Mouse (Mus musculus) CD4-positive, CD25-positive, alpha-beta regulatory T cell, adult 2 months (primary cell): ENCODE data around the gene Rnft1.

Source experiments
- DNase-seq: peaks from one replicate; pipeline ENCODE4 v3.0.0-alpha.2; 2012; ENCODE audit warnings: low read depth, low spot score

The Rnft1 gene

DNA sequence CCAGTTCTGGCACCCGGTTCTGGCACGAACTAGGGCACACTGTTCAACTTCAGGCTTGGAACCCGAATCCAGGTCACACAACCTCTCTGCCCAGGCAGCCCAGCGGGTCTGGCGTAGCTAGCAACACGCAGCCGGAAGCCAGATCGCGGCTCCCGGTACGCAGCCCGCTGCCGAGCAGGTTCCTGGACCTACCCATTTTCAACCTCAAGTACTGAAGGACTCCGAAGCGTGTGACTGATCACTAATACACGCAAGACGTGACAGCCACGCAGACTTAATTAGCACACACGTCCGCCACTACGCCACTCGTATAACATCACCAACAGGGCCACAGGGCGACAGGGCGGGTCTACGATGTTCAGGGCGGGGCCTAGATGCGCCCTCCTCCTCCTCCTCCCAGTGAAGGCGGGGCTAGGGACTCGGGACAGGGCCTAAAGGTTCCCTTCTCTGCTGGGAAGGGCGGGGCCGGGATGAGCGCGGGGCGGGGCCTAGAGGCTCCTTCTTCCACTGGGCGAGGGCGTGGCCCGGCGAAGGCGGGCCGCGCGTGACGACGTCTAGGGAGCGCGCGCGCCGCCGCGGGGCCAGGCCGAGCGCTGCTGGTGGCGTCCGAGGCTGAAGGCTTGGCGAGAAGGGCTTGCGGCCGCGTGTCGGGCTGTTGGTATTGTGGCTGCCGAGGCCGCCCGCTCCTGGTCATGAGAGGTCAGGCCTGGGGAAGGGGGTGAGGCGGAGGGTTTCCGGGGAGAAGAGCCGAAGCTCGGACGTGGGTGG is at the start of gene Rnft1:
TSS of gene Rnft1 (plus strand) at position 557 of the 768 bp plus-strand sequence.
- DNase-seq = peak; percentile 99

DNA sequence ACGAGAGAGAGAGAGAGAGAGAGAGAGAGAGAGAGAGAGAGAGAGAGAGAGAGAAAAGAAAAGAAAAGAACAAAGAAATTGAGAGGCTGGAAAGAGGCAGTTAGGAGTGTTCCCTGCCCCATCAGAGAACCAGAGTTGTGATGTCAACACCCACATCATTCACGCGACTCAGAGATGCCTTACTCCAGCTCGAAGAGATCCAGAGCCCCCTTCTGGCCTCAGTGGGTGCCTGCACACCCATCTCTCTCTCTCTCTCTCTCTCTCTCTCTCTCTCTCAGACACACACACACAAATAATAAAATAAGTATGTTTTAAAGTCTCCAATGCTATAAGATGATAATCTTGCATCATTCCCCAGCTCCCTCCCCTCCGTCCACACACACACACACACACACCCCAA is 47.6 kb upstream of the Rnft1 start:
- DNase-seq = peak; percentile 69

DNA sequence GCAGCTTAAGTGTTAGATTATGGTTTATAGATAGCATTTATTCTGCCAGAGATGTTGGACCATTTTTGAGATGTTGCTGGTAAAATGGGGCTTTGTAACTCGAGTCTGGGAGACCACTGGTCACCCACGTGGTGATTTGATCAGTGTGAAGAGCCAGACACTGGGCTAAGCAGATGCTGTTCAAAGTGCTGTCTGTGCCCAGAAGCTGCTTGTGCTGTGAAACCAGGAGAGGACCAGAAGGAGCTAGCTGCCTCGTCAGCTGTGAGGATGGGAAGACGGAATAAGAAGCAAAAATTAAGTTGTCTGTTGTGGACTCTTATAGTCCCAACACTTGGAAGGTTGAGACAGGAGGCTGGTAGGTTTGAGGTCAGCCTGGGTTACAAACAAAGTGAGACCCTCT is 46.2 kb upstream of the Rnft1 start:
- DNase-seq = no peak

DNA sequence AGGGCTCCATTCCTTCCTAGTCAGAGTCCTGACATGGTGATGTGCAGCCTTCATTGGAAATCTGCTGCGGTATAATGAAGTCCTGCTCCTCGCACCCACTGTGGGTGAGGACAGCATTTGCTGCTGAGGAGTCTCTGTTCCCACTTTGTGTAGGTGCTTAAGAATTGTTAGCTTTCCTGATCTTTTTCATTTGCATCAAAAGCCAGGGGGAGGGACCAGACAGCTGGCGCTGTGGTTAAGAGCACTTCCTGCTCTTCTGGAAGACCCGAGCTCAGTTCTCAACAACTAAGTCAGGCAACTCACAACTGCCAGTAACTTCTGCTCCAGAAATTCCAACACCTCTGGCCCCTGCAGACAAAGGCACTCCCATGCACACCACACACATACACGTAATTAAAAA is 43.7 kb upstream of the Rnft1 start:
- peak; percentile 40 for DNase-seq

DNA sequence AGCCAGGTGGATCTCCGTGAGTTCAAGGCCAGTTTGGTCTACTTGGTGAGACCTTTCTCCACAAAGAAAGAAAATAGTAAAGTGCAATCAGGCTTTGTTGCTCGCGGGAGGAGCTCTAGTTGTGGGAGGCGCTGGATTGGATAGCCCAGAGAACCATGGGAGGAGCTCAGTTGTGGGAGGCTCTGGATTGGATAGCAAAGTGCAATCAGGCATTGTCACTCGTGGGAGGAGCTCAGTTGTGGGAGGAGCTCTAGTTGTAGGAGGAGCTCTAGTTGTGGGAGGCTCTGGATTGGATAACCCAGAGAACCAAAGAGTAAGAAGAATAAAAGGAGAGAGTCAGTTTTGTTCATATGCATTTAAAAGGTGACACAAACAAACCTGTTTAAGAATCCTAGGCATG is 30.5 kb upstream of the Rnft1 start:
- no peak for DNase-seq

DNA sequence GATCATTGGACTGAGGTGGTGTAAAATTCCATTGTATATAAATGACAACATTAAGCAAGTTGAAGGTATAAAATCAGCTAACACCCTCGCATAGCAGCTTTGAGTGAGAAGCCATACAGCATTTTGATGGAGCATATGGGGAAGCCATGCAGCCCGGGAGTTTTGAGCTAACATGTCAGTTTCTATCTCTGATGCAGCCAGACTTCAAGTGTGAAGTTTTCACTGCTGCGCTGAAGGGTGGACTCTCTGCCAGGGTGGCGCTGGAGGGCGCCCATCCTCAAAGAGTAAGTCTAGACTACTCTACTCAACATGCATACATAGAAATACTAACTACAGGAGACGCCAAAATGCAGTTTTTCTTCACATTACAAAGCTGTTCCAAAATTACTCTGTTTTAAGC is 26.9 kb upstream of the Rnft1 start:
- DNase-seq = no peak

DNA sequence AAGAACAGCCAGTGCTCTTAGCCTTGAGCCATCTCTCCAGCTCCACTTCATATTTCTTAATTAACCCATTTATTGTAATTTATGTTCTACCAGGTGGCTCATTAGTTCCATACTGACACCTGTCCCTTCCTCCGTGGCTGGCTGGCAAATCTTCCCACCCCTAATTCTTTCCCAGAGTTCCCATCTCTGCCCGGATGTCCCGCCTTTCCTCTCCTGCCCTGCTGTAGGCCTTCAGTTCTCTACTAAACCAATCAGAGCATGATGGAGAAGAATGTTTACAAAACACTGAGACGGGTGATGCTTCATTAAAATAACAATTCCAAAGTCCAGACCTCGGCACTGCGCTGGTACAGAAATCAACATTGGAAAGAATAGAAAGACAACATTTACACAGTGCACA is 25.6 kb upstream of the Rnft1 start:
- no peak for DNase-seq

DNA sequence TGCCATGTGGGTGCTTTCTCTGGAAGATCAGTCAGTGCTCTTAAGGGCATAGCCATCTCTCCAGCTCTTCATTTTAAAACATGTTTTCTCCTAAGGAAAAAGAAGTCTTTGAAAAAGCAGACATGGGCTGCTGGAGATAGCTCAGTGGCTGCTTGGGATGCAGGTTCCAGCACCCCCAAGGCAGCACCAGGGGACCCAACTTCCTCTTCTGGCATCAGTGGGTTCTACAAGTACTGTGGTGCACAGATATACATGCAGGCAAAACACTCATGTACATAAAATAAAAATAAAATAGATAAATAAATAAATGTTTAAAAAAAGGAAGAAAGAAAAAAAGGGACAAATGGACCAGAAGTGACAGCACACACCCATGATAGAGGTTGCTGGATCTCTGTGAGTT is 21.9 kb upstream of the Rnft1 start:
- no peak for DNase-seq

DNA sequence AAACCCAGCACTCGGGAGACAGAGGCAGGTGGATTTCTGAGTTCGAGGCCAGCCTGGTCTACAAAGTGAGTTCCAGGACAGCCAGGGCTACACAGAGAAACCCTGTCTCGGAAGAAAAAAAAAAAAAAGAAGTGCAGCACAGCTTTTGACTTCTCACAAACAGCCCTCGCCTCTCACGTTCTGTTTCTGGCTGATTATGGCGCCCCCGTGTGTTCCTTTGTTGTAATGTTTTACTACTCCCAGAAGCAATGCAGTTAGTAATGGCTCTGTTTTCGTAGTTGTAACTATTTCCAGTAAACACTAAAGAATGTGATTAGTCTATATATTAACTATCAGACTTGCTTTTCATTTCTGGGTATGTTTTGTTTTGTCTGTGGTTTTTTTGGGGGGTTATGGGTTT is 20.2 kb upstream of the Rnft1 start:
- DNase-seq = peak; percentile 83

DNA sequence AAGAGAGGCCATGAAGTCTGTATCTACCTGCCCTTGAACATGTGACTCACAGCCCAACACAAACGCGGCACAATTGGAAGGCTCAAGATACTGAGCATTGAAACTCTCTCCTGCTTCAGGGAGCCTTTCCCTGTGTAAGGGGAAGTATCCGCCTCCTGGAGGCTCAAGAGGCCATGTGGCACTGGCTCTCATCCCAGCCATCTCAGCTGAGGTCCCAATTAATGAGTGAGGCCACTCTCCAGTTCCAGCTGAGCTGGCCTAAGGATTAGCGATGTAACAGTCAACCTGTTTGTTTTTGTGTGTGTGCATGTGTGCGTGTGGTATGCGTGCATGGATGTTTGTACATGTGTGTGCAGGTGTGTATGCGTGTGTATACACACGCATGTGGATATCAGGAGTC is 16.1 kb upstream of the Rnft1 start:
- DNase-seq = no peak

DNA sequence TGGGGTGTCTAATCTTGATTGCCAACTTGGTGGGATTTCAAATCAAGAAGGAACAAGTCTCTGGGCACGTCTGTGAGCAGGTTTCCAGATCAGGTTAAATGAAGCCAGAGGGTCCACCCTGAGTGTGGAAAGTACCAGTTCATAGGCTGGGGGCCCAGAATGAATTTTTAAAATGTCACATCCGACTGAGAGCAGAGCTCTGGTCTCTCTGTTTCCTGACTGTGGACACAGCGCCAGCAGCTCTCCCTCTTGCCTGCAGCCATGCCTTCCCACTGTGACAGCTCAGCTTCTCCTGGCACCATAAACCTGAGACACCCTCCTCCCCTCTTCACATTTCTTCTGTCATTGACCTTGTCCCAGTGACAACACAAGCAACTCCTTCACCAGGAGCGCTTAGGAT is 15.5 kb upstream of the Rnft1 start:
- DNase-seq = no peak

DNA sequence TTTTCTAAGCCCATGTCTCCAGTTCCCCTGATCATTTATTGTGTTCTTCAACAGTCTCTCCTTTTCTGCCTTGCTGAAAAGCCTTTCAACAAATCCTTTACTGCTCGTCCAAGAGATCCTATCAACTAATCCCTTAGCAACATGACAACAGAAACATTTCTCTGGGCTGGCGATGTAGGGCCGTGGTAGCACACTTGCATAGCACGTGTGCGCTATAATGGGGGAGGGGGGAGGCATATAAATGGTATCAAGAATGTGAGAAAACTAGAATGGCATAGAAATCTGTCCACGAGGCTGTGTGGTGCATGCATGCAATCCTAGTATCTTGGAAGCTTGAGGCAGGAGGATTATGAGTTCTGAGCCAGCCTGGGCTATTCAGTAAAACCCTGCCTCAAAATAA is 12.7 kb upstream of the Rnft1 start:
- no peak for DNase-seq

DNA sequence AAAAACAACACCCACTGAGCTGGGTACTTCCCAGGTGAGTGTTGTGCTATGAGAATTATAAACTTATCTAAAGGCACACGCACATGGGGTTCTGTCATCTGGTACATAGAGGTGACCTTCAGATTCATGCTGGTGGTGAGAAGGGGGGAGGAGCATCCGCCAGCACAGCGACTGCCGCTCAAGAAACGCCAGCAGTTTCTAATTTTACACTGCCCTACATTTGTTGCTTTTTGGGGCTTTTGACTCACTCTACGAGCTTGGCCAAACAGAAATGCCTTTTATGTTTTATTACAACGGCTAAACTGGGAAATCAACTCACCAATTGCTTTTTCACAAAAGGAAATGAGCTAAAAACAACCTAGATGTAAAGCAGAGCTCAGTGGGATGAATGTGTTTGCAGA is 11.7 kb upstream of the Rnft1 start:
- DNase-seq = peak; percentile 59

DNA sequence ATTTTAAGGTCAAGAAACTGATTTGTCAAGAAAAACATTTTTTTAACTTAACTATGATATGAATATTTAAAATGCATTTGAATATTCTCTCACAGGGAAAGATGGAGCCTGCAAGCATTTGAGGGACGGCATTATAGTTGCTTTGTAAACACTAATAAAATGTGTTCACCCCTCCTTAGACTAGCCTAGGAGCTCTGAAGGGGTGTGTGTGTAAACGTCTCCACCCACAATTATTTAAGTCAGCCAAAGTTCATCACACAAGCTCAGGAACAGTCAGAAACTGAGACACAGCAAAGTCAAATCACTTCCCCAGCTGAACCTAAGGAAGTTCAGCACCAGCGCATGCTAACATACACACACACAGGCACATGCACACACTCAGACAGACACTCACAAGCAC is 10.9 kb upstream of the Rnft1 start:
- no peak for DNase-seq

DNA sequence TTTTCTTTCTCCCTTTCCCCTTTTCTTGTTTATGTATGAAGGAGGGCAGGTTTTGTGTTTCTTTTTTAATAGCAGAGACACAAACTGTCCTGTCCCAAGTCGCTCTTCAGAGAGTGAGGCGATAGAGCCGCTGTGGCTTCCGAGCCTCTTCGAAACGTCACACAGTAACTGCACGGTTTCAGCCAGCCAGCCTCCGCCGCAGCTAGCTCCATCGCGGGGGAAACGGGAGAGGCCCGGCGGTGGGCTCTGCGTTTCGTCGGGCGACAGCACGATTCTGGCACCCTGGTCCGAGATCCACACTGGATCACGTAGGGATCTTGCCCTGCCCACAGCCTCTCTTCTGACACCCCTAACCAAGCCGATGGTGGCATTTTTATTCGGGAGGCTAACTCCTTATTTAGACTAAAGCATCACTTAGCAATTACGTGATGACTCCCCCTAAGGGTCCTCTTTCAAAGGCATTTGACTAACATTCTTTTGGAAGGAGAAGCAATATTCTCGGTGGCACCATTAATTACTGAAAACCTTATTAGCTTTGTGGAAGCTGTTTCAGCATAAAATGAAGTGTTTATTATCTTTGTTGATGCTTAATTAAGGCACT is 553 bp downstream of the Rnft1 start:
- DNase-seq = peak; percentile 73

DNA sequence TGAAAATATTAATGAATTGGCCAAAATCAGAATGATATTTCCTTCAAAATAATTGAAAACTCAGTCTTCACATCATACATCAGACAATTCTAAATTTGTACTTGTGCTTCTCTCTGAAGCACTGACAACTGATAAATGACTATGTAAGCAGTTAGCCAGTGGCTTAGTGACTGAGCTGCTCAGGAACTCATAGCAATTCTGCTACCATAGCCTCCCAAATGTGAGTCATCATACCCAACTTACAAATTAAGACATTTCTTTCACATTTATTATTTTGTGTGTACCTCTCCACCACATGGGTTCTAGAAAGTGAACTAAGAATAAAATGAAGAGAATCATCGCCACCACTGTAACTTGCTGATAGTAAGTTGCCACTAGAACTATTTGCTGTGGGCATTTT is 6.3 kb downstream of the Rnft1 start:
- DNase-seq = no peak

DNA sequence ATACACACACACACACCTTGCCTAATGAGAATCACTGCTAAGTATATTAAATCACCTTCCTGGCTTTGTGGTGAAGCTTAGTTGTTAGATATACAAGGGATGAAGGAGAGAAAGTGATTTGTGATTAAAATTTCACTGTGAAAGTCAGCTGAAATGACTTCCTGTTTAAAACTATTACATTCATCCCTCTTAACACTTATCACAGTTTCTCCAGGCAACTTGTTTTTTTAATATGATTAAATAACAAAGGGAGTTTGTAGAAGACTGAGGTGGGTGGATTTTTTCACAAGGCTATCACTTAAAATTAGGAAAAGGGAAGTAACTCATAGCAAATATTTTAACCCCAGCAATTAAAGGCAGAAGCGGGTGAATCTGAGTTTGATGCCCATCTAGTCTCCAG is 12.9 kb downstream of the Rnft1 start:
- DNase-seq = no peak

DNA sequence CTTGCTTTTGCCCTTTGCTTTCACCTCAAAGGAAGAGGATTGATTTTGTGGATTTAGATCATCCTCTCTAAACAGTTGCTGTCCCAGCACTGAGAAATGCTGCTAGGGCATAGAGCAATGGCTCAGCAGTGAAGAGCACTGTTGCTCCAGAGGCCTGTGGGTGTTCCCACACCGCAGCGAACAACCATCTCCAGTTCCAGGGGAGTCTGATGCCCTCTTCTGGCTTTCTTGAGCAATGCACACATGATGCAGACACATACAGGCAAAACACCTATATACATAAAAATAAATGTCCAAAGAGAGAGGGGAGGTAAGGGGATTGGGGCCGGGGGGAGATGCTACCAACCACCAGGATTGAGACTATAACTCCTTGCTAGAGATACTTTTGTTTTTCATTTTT is 13.5 kb downstream of the Rnft1 start:
- peak; percentile 15 for DNase-seq

DNA sequence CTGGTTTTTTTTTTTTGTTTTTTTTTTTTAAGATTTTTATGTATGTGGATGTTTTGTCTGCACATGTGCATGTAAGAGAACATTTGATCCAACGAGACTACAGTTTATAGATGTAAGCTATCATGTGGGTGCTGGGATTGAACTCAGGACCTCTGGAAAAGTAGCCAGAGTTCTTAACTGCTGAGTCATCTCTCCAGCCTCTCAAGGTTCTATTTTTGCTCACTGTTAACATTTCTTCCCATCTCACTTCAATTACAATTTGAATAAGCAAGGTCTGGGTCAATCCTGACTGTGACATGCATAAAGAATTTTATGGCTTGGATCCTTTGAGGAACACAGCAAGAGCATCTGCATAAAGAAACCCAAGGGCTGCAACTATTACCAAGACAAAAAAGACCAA is 16.3 kb downstream of the Rnft1 start:
- DNase-seq = no peak

DNA sequence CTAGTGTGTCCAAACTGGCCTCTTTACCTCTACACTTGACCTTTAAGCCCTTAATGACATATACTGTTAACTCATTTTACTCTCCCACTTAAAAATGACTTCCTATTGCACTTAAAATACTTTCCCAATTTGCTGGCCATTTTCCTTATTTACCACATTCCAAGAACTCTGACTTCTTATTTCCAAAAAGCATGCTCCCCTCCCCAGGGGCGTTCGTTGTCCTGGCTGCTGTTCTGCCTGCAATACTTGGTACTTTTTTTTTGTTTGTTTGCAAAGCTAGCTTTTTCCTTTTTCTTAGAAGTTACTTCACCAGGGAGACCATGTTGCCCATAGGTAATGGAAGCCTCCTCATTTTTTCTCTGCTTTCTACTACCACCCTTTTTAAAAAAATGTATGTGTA is 18.7 kb downstream of the Rnft1 start:
- no peak for DNase-seq

DNA sequence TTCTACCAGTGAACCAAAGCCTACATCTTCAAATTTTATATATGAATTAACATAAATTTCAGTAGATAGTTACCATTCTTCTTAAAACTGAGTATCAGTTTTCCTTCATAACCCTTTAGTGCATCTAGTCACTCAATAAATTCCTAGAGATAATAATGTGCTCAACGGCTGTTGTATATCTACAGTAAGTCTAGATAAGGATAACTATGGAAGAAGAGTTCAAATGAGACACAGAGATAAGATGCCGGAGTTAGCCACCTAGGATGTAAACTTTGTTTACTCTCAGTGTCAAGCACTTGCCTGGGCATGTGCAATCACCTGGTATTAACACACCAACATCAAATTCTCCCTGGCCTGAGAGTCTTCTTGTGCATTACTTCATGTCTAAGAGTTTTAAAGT is 22.9 kb downstream of the Rnft1 start:
- no peak for DNase-seq

DNA sequence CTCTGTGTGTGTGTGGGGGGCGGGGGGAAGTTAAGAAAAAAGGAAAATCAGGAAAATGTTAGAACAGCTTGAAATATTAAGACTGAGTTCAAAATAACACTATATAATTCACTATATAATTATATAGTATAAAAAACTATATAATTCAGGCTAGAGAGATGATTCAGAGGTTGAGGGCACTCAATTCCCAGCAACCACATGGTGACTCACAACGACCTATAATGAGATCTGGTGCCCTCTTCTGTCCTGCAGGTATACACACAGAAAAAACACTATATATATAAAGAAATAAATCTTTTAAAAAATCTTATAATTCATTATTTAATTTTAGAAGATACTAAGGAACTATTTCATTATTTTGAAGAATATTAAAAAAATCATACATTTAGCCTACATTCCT is 23.5 kb downstream of the Rnft1 start:
- no peak for DNase-seq

DNA sequence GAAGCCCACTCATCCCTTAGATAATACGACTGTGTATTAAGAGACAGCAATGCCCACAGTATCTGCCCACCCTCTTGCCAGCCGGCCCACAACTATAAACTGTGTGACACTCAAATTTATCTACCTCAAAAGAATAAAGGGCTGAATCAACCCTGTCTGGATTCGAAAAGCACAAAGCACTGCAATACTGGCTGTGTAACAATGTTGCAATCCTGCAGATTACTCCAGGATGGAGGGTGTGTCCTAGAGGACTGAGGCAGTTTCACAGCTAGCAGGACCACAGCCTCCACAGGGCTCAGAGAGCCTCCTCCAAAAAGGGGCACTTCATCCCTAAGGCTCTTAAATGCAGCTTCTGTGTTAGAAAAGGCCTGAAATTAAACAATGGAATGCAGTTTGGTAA is 32.2 kb downstream of the Rnft1 start:
- no peak for DNase-seq

DNA sequence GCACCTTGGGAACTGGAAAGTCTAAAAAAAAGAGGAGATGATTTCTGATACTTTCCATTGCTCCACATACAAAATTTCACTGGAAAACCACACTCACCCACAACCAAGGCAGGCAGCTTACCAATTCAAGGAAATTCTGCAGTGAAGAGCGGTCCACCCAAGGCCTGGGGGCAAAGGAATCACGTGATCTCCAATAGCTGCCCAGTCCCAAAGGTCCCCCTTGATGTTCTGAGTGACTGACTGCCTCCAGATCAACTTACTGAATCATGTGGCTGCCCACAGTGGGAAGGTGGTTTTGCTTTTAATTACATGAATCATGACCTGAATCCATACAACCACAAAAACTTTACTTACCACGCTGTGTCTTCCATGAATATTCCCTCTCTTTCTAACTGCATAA is 32.8 kb downstream of the Rnft1 start:
- DNase-seq = no peak
